Mouse (Mus musculus) urinary bladder, postnatal 36 days (tissue): ENCODE data around the gene Ern1.
A peak's percentile ranks its signal among the peaks of the same experiment; 100 is the strongest.

Source experiments
- DNase-seq, 2 experiments: peaks; one replicate each; pipeline ENCODE4 v3.0.0; 2022; ENCODE audit warnings: low spot score in 2 of 2, mixed read lengths in 1 of 2

The Ern1 gene

DNA sequence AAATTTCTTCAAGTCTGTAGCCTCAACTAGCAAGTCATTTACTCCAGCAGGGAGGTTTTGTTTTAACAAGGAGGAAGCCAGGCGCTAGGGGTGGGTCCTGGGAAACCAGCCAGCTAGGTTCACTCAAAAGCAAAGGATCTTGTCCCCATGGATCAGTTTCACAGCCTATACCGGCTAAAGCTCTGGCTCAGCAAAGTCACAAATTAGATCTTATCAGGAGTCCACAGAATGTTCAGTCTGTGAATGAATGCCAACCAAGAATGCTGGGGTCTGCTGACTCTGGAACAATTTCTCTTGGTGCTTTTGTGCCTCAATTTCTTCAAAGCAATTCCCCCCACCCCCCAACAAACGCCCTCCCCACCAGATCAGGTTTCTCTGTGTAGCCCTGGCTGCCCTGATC is 98.0 kb downstream of the Ern1 start:
- DNase-seq: no peak

DNA sequence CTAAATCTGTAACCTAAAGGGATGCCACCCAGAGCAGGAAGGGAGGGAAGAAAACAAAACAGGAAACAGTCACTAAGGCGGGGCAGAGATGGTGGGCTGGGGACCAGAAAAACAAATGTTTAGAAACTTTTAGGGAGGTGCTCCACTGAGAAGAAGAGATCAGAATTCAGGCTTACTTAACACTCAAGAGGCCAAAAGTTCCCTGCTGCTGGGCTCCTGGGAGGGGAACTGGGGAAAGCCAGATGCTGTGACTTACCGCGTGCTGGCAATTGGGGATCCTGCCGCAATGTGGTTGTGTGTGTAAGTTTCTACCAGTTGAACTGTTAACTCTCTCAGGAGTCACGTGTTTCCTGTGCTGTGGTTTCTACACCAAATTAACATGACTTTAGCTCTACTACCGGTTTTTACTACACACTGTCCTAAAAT is 99.8 kb downstream of the Ern1 start, which contains the start of gene Icam2:
TSS of gene Icam2 (minus strand) at position 285 of the 426 bp plus-strand sequence.
- no peak for DNase-seq

DNA sequence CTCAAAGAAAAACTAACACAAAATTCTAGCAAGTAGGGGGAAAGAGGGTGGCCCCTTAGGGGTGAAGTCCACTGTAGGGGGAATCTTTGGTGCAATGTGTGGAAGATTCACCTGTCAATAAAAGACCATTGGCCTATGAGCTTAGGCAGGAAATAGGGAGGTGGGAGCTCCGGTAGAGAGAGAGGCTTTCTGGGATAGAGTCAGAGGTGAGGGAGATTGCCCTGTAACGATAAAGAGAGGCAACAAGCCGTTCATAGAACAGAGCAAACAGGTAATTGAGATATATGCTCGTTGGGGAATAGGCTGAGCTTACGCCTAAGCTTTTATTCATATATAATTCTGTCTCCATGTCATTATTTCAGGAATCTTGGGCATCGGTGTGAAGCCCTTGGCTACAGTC is 100.6 kb downstream of the Ern1 start:
- no peak for DNase-seq

- DNase-seq: no peak
These were observed 101.2 kb downstream of the Ern1 start for GRCm38 (mm10) chr11:106386409-106386808.

GRCm38 (mm10) chr11:106383051-106383790 is 104.4 kb downstream of the Ern1 start:
- no peak for DNase-seq

DNA sequence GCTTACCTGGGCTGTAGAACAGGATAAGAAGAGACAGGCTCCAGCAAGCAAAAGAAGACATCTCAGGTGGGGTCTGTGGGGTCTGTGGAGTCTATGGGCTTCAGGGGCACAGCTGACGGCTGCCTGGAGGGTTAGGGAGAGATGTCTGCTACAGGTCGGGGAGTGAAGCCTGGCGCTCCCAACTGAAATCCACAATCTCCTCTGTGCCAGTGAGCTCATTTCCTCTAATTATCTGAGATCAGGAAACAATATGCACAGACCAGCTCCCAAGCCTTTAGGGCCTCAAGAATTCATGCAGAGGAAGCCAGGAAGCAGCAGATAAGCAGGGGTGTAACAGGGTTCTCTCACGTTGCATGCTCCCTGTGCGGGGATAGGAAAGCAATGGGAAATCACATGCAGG is 105.2 kb downstream of the Ern1 start:
- DNase-seq: no peak

DNA sequence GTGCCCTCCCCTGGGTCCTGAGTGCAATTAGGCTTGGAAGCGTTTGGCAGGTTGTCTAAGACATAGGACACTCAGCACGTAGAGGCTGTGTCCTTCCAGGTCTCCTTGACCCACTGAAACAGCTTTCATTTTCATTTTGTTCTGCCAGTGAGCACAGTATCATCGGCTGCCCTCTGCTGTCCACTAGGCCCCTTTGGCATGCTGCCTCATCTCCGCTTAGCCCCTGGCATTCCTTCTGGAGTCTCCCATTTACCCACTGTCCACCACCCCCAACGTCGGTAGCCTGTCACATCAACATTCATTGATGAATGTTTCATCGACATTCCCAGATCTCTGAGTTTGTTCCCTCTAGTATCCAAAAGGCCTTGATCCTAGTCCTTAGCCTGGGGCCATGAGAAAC is 105.8 kb downstream of the Ern1 start:
- DNase-seq: no peak

DNA sequence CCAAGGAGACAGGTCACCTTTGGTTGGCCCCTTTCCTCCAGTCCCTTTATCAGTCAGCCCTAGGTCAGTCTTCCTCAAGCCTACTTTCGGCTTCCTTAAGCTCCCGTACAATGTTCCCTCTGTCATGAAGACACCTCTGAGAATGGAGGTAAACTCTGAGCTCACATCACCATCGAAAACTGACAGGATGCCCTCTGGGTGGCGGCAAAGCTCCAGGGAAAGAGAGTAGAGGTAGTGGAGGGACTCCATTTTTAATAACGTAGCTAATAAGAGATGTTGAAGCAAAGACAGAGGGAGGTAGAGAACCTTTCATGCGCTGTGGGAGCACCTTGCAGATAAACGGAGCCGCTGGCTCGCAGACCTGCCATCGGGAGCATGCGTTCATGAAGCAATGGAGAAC is 106.6 kb downstream of the Ern1 start:
- no peak for DNase-seq

- no peak for DNase-seq
These were observed 112.7 kb downstream of the Ern1 start for GRCm38 (mm10) chr11:106374979-106375378.

GRCm38 (mm10) chr11:106374559-106374958 is 113.1 kb downstream of the Ern1 start:
- DNase-seq: peak; percentile 19 to 22

- no peak for DNase-seq
These were observed 113.7 kb downstream of the Ern1 start for GRCm38 (mm10) chr11:106373998-106374397.

GRCm38 (mm10) chr11:106366316-106366715 is 121.3 kb downstream of the Ern1 start:
- DNase-seq: peak; percentile 61 to 69

DNA sequence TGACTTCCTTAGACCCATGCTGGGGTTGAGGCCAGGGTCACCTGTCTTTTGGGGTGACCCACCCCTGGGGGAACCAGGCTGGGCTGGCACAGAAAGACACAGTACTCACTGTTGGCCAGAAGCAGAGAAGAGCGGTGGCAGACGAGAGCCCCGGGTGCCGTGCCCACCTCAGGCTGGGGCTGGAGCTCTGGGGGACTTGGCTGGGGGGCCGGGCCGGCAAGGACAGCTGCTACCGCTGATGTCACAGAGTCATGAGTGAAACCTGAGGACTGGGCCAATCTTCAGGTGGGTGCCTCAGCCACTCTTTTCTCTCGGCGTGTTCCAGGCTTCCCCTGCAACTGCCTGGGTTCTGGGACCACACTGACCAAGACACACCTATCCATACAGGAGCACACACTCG is 122.3 kb downstream of the Ern1 start, which contains the start of gene Prr29:
TSS of gene Prr29 (plus strand) at position 107 of the 400 bp plus-strand sequence.
- no peak for DNase-seq

DNA sequence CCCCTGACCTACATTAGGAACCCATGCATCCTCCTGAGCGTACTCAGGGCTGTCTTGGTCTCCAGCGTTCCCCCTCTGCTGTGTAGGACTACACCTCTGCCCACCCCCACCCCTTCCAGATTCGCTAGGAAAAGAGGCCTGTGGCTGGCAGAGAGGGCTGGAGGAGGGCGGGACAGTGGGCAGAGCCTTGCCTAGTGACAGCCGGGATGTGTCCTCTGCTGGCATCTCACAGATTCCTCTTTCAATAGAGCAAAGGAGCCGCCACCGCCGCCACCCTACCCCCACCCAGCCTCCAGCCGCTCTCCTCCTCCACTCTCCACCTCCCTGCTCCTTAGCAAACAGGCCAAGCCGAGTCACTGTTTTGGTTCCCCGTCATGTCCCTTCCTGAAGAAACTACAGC is 122.9 kb downstream of the Ern1 start:
- no peak for DNase-seq

DNA sequence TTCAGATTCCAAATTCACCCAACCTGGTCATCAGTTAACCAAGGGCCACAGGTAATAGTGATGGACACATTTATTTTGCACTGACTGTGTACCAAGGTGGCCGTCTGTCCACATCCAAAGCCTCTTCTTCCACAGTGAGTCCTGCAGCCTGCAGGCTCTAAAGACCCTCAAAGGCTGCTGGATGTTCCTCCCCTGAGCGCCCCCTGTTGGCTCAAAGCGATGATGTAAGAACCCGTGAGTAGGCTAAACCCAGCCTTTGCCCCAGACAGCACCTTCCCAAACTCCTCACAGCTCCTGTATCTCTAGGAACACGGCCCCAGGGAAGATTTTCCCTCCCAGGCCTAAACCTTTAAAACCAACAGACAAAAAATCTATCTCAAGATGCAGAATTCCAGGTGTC is 128.3 kb downstream of the Ern1 start:
- no peak for DNase-seq

- DNase-seq: no peak
These were observed 132.1 kb downstream of the Ern1 start for GRCm38 (mm10) chr11:106355382-106356128.

DNA sequence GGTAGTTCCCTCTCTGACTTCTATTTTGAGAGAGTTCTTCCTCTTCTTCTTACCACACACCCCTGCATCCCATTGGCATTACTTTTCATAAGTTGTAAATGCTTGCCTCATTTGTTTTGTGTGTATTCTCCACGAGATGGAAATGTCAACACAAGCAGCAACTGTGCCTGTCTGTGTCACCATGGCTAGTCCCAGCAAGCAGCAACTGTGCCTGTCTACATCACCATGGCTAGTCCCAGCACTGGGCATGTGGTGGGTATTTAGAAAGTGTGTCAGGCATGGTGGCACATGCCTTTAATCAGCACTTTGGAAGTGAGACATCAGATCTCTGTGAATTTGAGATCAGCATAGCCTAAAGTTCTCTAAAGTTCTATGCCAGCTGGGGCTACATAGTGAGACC is 133.5 kb downstream of the Ern1 start:
- no peak for DNase-seq

- DNase-seq: no peak
These were observed 134.5 kb downstream of the Ern1 start, which contains the start of gene Scn4a for GRCm38 (mm10) chr11:106353188-106353587. TSS of gene Scn4a (minus strand) at chr11:106353288.

DNA sequence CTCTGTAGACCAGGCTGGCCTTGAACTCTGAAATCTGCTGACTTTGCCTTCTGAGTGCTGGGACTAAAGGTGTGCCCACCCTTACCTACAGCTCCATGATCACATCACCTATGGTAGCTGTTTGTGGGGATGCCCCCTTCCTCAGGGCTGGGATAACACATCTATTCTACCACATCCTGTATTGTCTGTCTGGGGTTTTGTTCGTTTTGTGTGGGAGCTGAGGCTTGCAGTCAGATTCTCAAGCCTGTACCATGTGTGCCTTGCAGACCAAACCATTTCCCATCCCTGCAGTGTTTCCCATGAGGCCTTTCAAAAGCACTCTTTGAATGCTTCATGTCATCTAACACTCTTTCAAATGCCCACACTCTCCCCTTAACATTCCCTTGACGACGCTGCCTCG is 135.7 kb downstream of the Ern1 start:
- DNase-seq: no peak

GRCm38 (mm10) chr11:106351253-106351652 is 136.4 kb downstream of the Ern1 start:
- no peak for DNase-seq

DNA sequence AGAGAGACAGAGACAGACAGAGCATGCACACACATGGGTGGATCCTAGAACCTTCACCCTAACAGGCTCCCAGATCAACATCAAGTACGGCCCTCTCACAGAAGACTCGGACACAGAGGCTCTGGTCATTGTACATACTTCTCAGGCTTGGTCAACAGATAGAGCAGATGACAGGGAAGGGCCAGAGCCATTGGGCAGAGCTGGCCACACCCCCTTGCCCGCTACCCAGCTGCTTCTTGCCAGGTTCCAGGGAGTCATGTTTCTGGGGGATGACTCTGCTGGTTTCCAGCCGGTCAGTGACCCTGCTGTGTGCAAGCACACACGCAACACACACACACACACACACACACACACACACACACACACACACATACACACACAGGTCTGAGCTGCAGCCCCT is 136.8 kb downstream of the Ern1 start:
- no peak for DNase-seq

DNA sequence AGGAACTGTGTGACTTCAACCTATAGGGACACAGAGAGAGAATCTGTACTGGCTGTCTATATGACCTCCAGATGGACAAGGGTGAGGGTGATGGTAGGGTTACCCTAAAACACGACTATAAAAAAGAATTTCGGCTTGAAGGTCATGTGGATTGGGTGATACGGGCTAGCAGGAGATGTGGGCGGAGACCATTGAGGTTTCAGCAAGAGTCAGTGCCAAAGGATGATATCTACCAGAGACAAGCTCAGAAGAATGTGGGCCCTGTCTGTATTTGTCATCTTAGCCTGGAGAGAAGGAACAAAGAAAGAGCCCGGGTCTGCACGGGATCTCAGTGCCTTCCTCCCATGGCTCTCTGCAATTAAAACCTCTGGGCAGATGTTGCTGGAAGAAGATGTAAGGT is 137.9 kb downstream of the Ern1 start:
- no peak for DNase-seq

DNA sequence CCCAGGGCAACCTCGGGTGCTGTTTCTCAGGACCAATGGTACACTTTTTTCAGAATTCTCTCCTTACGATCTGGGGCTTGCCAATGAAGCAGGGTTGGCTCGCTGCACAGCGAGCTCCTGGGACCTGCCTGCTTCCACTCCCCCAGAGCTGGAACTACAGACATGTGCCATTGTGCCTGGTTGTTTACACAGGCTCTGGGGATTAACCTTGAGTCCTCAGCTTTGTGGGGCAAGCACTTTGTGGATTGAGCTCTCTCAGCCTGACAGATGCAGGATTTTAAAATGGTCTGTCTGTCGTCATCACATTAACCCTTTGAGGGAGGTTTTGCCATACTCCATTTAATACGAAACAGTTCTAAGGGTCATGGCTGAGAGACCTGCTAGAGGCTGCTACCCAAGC is 142.7 kb downstream of the Ern1 start:
- no peak for DNase-seq
